Mouse (Mus musculus): Measurements from ENCODE around the gene St3gal6. TPM values are rescaled to one million over a fixed set of nuclear protein-coding genes. Genes with fewer than 3 reads are reported as not detected.

Gene St3gal6
- polyA plus RNA-seq, 1 experiment from 2014 or later, result 9.7 TPM

GRCm38 (mm10) chr16:58539011-58539410 lies 15.0 kb upstream of the St3gal6 start:
- 40% methylated on average over 2 of the region's 2 CpGs for WGBS
- H3K4me2 ChIP-seq (replicated peaks; ENCODE audit: low read depth, low read length), result no peak overlapping the region
- no peaks in the 10 kb centered on the region for H3K27me3 ChIP-seq (ENCODE audit: control insufficient read depth, insufficient read depth, low read length)
- no peaks in the 10 kb centered on the region for H3K4me1 ChIP-seq (ENCODE audit: control insufficient read depth, insufficient read depth, low read length)
- no peak overlapping the region for H3K27ac ChIP-seq (ENCODE audit: low read length)
- H3K9ac ChIP-seq (replicated peaks; ENCODE audit: low read depth, low read length), result no peak overlapping the region
- no peak for ATAC-seq (ENCODE audit: insufficient number of reproducible peaks, insufficient read depth, low FRiP score, low read depth)
- H3K4me3 ChIP-seq (ENCODE audit: low read depth, low read length), result no peak overlapping the region
- no peaks in the 10 kb centered on the region for H3K9me3 ChIP-seq (ENCODE audit: control insufficient read depth, low read depth, low read length)
- no peaks in the 10 kb centered on the region for H3K36me3 ChIP-seq (ENCODE audit: control insufficient read depth, insufficient read depth, low read length)

- no peak overlapping the region for H3K4me3 ChIP-seq (ENCODE audit: low read depth, low read length)
- 72% methylated on average over 2 of the region's 2 CpGs for whole genome bisulfite sequencing
- H3K4me2 ChIP-seq (replicated peaks; ENCODE audit: low read depth, low read length), result no peak overlapping the region
- no peaks in the 10 kb centered on the region for H3K9me3 ChIP-seq (ENCODE audit: control insufficient read depth, low read depth, low read length)
- H3K36me3 ChIP-seq (ENCODE audit: control insufficient read depth, insufficient read depth, low read length), result no peaks in the 10 kb centered on the region
- ATAC-seq (ENCODE audit: insufficient number of reproducible peaks, insufficient read depth, low FRiP score, low read depth), result no peak
- no peak overlapping the region for H3K9ac ChIP-seq (replicated peaks; ENCODE audit: low read depth, low read length)
- no peaks in the 10 kb centered on the region for H3K27me3 ChIP-seq (ENCODE audit: control insufficient read depth, insufficient read depth, low read length)
- no peak overlapping the region for H3K27ac ChIP-seq (ENCODE audit: low read length)
- H3K4me1 ChIP-seq (ENCODE audit: control insufficient read depth, insufficient read depth, low read length), result no peaks in the 10 kb centered on the region
These were observed 12.0 kb upstream of the St3gal6 start for GRCm38 (mm10) chr16:58536076-58536475.

- no peaks in the 10 kb centered on the region for H3K4me1 ChIP-seq (ENCODE audit: control insufficient read depth, insufficient read depth, low read length)
- H3K27ac ChIP-seq (ENCODE audit: low read length), result no peak overlapping the region
- H3K36me3 ChIP-seq (ENCODE audit: control insufficient read depth, insufficient read depth, low read length), result no peaks in the 10 kb centered on the region
- no peaks in the 10 kb centered on the region for H3K27me3 ChIP-seq (ENCODE audit: control insufficient read depth, insufficient read depth, low read length)
- no peak overlapping the region for H3K4me3 ChIP-seq (ENCODE audit: low read depth, low read length)
- no peak overlapping the region for H3K4me2 ChIP-seq (replicated peaks; ENCODE audit: low read depth, low read length)
- H3K9ac ChIP-seq (replicated peaks; ENCODE audit: low read depth, low read length), result no peak overlapping the region
- WGBS, result 67% methylated on average over 5 of the region's 5 CpGs
- H3K9me3 ChIP-seq (ENCODE audit: control insufficient read depth, low read depth, low read length), result no peaks in the 10 kb centered on the region
- no peak for ATAC-seq (ENCODE audit: insufficient number of reproducible peaks, insufficient read depth, low FRiP score, low read depth)
These were observed 11.2 kb upstream of the St3gal6 start for GRCm38 (mm10) chr16:58535236-58535635.

- H3K27me3 ChIP-seq (ENCODE audit: control insufficient read depth, insufficient read depth, low read length), result no peaks in the 10 kb centered on the region
- ATAC-seq (ENCODE audit: insufficient number of reproducible peaks, insufficient read depth, low FRiP score, low read depth), result no peak
- no peak overlapping the region for H3K9ac ChIP-seq (replicated peaks; ENCODE audit: low read depth, low read length)
- no peaks in the 10 kb centered on the region for H3K36me3 ChIP-seq (ENCODE audit: control insufficient read depth, insufficient read depth, low read length)
- 89% methylated on average over 7 of the region's 7 CpGs for WGBS
- no peak overlapping the region for H3K4me2 ChIP-seq (replicated peaks; ENCODE audit: low read depth, low read length)
- H3K4me1 ChIP-seq (ENCODE audit: control insufficient read depth, insufficient read depth, low read length), result no peaks in the 10 kb centered on the region
- H3K9me3 ChIP-seq (ENCODE audit: control insufficient read depth, low read depth, low read length), result no peaks in the 10 kb centered on the region
- H3K4me3 ChIP-seq (ENCODE audit: low read depth, low read length), result no peak overlapping the region
- no peak overlapping the region for H3K27ac ChIP-seq (ENCODE audit: low read length)
These were observed 10.5 kb upstream of the St3gal6 start for GRCm38 (mm10) chr16:58534245-58535142.

GRCm38 (mm10) chr16:58533742-58534141 lies 9.7 kb upstream of the St3gal6 start:
- H3K36me3 ChIP-seq (ENCODE audit: control insufficient read depth, insufficient read depth, low read length), result no peaks in the 10 kb centered on the region
- no peak overlapping the region for H3K27ac ChIP-seq (ENCODE audit: low read length)
- H3K4me3 ChIP-seq (ENCODE audit: low read depth, low read length), result no peak overlapping the region
- H3K9me3 ChIP-seq (ENCODE audit: control insufficient read depth, low read depth, low read length), result no peaks in the 10 kb centered on the region
- no peak overlapping the region for H3K9ac ChIP-seq (replicated peaks; ENCODE audit: low read depth, low read length)
- H3K4me1 ChIP-seq (ENCODE audit: control insufficient read depth, insufficient read depth, low read length), result no peaks in the 10 kb centered on the region
- H3K4me2 ChIP-seq (replicated peaks; ENCODE audit: low read depth, low read length), result no peak overlapping the region
- WGBS, result 59% methylated on average over 5 of the region's 5 CpGs
- H3K27me3 ChIP-seq (ENCODE audit: control insufficient read depth, insufficient read depth, low read length), result no peaks in the 10 kb centered on the region
- no peak for ATAC-seq (ENCODE audit: insufficient number of reproducible peaks, insufficient read depth, low FRiP score, low read depth)

- Histone ChIP-seq H3K9me3 (ENCODE audit: control insufficient read depth, low read depth, low read length) (no peaks in the 10 kb centered on the region), H3K27me3 (ENCODE audit: control insufficient read depth, insufficient read depth, low read length) (no peaks in the 10 kb centered on the region), H3K4me3 (ENCODE audit: low read depth, low read length) (no peak overlapping the region), H3K27ac (ENCODE audit: low read length) (no peak overlapping the region), H3K4me1 (ENCODE audit: control insufficient read depth, insufficient read depth, low read length) (no peaks in the 10 kb centered on the region), H3K36me3 (ENCODE audit: control insufficient read depth, insufficient read depth, low read length) (no peaks in the 10 kb centered on the region), H3K4me2 (replicated peaks; ENCODE audit: low read depth, low read length) (no peak overlapping the region), H3K9ac (replicated peaks; ENCODE audit: low read depth, low read length) (no peak overlapping the region)
- ATAC-seq (ENCODE audit: insufficient number of reproducible peaks, insufficient read depth, low FRiP score, low read depth), result no peak
- 72% methylated on average over 2 of the region's 2 CpGs for WGBS
These were observed 9.2 kb upstream of the St3gal6 start for GRCm38 (mm10) chr16:58533254-58533653.

- 73% methylated on average over 3 of the region's 3 CpGs for WGBS
- no peaks in the 10 kb centered on the region for H3K9me3 ChIP-seq (ENCODE audit: control insufficient read depth, low read depth, low read length)
- H3K27ac ChIP-seq (ENCODE audit: low read length), result no peak overlapping the region
- H3K4me2 ChIP-seq (replicated peaks; ENCODE audit: low read depth, low read length), result no peak overlapping the region
- H3K4me3 ChIP-seq (ENCODE audit: low read depth, low read length), result no peak overlapping the region
- H3K4me1 ChIP-seq (ENCODE audit: control insufficient read depth, insufficient read depth, low read length), result no peaks in the 10 kb centered on the region
- no peak overlapping the region for H3K9ac ChIP-seq (replicated peaks; ENCODE audit: low read depth, low read length)
- H3K27me3 ChIP-seq (ENCODE audit: control insufficient read depth, insufficient read depth, low read length), result no peaks in the 10 kb centered on the region
- ATAC-seq (ENCODE audit: insufficient number of reproducible peaks, insufficient read depth, low FRiP score, low read depth), result no peak
- no peaks in the 10 kb centered on the region for H3K36me3 ChIP-seq (ENCODE audit: control insufficient read depth, insufficient read depth, low read length)
These were observed 8.5 kb upstream of the St3gal6 start for GRCm38 (mm10) chr16:58532511-58532910.

GRCm38 (mm10) chr16:58527817-58528216 lies 3.8 kb upstream of the St3gal6 start:
- Histone ChIP-seq H3K36me3 (ENCODE audit: control insufficient read depth, insufficient read depth, low read length) (no peaks in the 10 kb centered on the region), H3K4me1 (ENCODE audit: control insufficient read depth, insufficient read depth, low read length) (no peaks in the 10 kb centered on the region), H3K27me3 (ENCODE audit: control insufficient read depth, insufficient read depth, low read length) (no peaks in the 10 kb centered on the region), H3K4me3 (ENCODE audit: low read depth, low read length) (no peak overlapping the region), H3K9ac (replicated peaks; ENCODE audit: low read depth, low read length) (no peak overlapping the region), H3K9me3 (ENCODE audit: control insufficient read depth, low read depth, low read length) (no peaks in the 10 kb centered on the region), H3K27ac (ENCODE audit: low read length) (no peak overlapping the region), H3K4me2 (replicated peaks; ENCODE audit: low read depth, low read length) (no peak overlapping the region)
- 65% methylated on average over 5 of the region's 5 CpGs for WGBS
- no peak for ATAC-seq (ENCODE audit: insufficient number of reproducible peaks, insufficient read depth, low FRiP score, low read depth)

GRCm38 (mm10) chr16:58526729-58527128 lies 2.7 kb upstream of the St3gal6 start:
- H3K4me1 ChIP-seq (ENCODE audit: control insufficient read depth, insufficient read depth, low read length), result 0 out of 2 replicates have a peak, but pooled peaks cover 6% of the 10 kb centered on the region
- no peaks in the 10 kb centered on the region for H3K36me3 ChIP-seq (ENCODE audit: control insufficient read depth, insufficient read depth, low read length)
- no peak overlapping the region for H3K27ac ChIP-seq (ENCODE audit: low read length)
- no peak overlapping the region for H3K4me3 ChIP-seq (ENCODE audit: low read depth, low read length)
- H3K4me2 ChIP-seq (replicated peaks; ENCODE audit: low read depth, low read length), result no peak overlapping the region
- 77% methylated on average over 6 of the region's 6 CpGs for WGBS
- H3K9me3 ChIP-seq (ENCODE audit: control insufficient read depth, low read depth, low read length), result no peaks in the 10 kb centered on the region
- H3K27me3 ChIP-seq (ENCODE audit: control insufficient read depth, insufficient read depth, low read length), result no peaks in the 10 kb centered on the region
- H3K9ac ChIP-seq (replicated peaks; ENCODE audit: low read depth, low read length), result no peak overlapping the region
- ATAC-seq (ENCODE audit: insufficient number of reproducible peaks, insufficient read depth, low FRiP score, low read depth), result no peak
